Mouse (Mus musculus) frontal cortex, adult 2 months (tissue): ENCODE results near the gene Tsc22d1. TPM values are rescaled to one million over a fixed set of nuclear protein-coding genes. Genes with fewer than 3 reads are reported as not detected.

Source experiments
- DNase-seq, 2 experiments: peaks; one replicate each; pipeline ENCODE4 v3.0.0; 2022; ENCODE audit warnings: low spot score in 1 of 2; ENCODE audit errors: extremely low spot score in 1 of 2
- polyA plus RNA-seq: library from polyadenylated mRNA; depleted of rRNA; stranded (reverse); fragments of >200 nt; gene quantifications from 2 replicates; pipeline ENCODE4 v1.2.3, GENCODE M21; 2012; rRNA removed

Tsc22d1 gene
- polyA plus RNA-seq, 1 experiment, result 386 TPM

GRCm38 (mm10) chr14:76544136-76544535 is 129.4 kb downstream of the Tsc22d1 start:
- no peak for DNase-seq

DNA sequence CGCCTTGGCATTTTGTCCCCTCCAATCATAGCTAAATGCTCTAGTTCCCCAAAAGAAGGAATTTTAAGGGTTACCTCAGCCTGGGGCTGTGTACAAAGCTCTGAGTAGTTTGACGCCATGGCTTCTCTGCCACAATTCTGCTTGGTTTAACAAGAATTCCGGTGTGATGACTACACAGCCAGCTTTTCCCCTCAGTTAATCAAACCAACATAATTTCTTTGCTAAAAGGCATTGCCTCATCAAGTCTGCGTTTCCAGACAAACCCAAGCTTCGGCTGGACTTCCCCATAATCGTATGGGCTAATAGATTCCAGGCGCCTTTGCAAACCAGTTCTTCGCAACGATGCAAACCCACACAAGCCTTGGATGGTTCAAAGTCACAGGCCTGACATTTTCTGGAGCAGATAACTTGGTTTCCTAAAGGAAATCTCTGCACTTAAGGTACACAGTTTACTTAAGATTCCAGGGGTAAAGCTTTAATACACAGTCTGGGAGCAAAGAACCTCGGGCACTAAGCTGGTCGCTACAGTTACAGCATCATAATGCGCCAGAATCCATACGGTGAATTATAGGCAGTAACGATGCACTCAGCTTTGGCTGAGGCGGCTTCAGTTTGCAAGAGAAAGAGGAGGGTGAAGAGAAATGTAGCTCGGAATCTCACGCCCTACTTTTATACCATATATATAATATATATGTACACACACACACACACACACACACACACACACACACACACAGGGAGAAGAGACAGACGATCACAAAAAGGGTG is 140.7 kb downstream of the Tsc22d1 start:
- DNase-seq, result peak in 1 of 2 experiments; percentile 74

GRCm38 (mm10) chr14:76556031-76556851 is 141.5 kb downstream of the Tsc22d1 start:
- DNase-seq, result peak in 1 of 2 experiments; percentile 73

DNA sequence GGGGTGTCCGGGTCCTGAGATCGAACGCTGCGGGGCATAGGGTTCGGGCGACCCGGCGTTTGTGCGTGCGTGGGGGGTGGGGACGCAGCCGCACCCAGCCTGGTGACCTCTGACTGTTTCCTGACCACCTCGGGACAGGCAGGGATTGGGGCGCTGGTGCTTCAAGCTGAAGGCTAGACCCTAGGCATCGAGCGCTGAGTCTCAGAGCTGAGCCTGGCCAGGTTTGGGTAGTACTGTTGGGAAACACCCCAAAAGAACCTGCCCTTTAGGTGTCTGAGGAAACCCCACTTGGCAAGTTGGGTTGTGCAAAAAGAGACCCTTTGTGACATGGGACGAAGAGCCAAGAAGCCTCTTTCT is 142.1 kb downstream of the Tsc22d1 start, which contains the start of gene Serp2:
Gene Serp2, minus strand, starts transcription at position 38 of the 357 bp plus-strand sequence.
- no peak for DNase-seq

Other genes starting within 250 kb of the Tsc22d1 start
- gene Serp2, start 141.9 kb downstream of the Tsc22d1 start, polyA plus RNA-seq, result 195 and 205 TPM in 2 replicates